Mouse (Mus musculus) cerebellum, adult 11-12 months (tissue): ENCODE measurements at regions not wholly inside any gene's neighbourhood (a gene's known extent, or its start where the extent isn't known, plus 50 kb on each side); places are given as distances from the start of the nearest gene placed in this dataset.

Experiments
- DNase-seq: peaks from one replicate; pipeline ENCODE4 v3.0.0; 2022

GRCm38 (mm10) chr2:77358176-77358575, 77.8 kb upstream of the Sestd1 start:
- DNase-seq: no peak

GRCm38 (mm10) chr2:77356798-77357197, 76.4 kb upstream of the Sestd1 start:
- DNase-seq: no peak

GRCm38 (mm10) chr2:77351987-77352628, 71.7 kb upstream of the Sestd1 start:
- DNase-seq: no peak

GRCm38 (mm10) chr2:77347027-77347426, 66.6 kb upstream of the Sestd1 start:
- DNase-seq: no peak

GRCm38 (mm10) chr2:77343736-77344440, 63.5 kb upstream of the Sestd1 start:
- DNase-seq: no peak

- DNase-seq: no peak
Measured at GRCm38 (mm10) chr2:77342416-77342815, 62.0 kb upstream of the Sestd1 start.

- DNase-seq: peak; percentile 87
Measured at GRCm38 (mm10) chr2:77341575-77342332, 61.4 kb upstream of the Sestd1 start.

- DNase-seq: no peak
Measured at GRCm38 (mm10) chr2:77340076-77340475, 59.7 kb upstream of the Sestd1 start.

- no peak for DNase-seq
Measured at GRCm38 (mm10) chr2:77337786-77338406, 57.5 kb upstream of the Sestd1 start.

GRCm38 (mm10) chr2:77337318-77337717, 56.9 kb upstream of the Sestd1 start:
- DNase-seq: no peak

- no peak for DNase-seq
Measured at GRCm38 (mm10) chr2:77336810-77337209, 56.4 kb upstream of the Sestd1 start.

- no peak for DNase-seq
Measured at GRCm38 (mm10) chr2:77334706-77335105, 54.3 kb upstream of the Sestd1 start.

GRCm38 (mm10) chr2:77333394-77334079, 53.1 kb upstream of the Sestd1 start:
- no peak for DNase-seq
